Mouse (Mus musculus): Measurements from ENCODE around the gene Gm11032. TPM values are rescaled to one million over a fixed set of nuclear protein-coding genes. Genes with fewer than 3 reads are reported as not detected.

The Gm11032 gene
- polyA plus RNA-seq, 1 experiment, result not detected

Other genes with a start within 250 kb of the Gm11032 start
- 0.09 and 0.14 TPM in 2 replicates for gene Hormad2, start 179.0 kb upstream of the Gm11032 start, polyA plus RNA-seq (2012; rRNA removed)
- 18.1 and 25.1 TPM in 2 replicates for gene Mtmr3, start 25.2 kb upstream of the Gm11032 start, polyA plus RNA-seq (2012; rRNA removed)
- 16.8 and 22.7 TPM in 2 replicates for gene Ascc2, start 17.7 kb downstream of the Gm11032 start, polyA plus RNA-seq (2012; rRNA removed)
- 1,330 and 1,518 TPM in 2 replicates for gene Uqcr10, start 84.3 kb downstream of the Gm11032 start, polyA plus RNA-seq (2012; rRNA removed)
- 51.7 and 52.4 TPM in 2 replicates for gene Zmat5, start 84.6 kb downstream of the Gm11032 start, polyA plus RNA-seq (2012; rRNA removed)
- 0.04 TPM in 1 of 2 replicates, not detected in the other for gene Cabp7, start 126.7 kb downstream of the Gm11032 start, polyA plus RNA-seq (2012; rRNA removed)
- gene Nf2, start 229.5 kb downstream of the Gm11032 start, polyA plus RNA-seq (2012; rRNA removed), result 35.6 and 53.5 TPM in 2 replicates